Mouse (Mus musculus) neural tube, embryonic 11.5 days (tissue): ENCODE data around the gene Nkd1. TPM values are rescaled to one million over a fixed set of nuclear protein-coding genes. Genes with fewer than 3 reads are reported as not detected.

Experiments
- ATAC-seq: fragments of 200-750 bp; cut with Nextera tagmentation; 2 replicates; pipeline ENCODE4 v1.8.0; 2017; ENCODE audit warnings: moderate number of reproducible peaks, mild to moderate bottlenecking, moderate TSS enrichment, moderate library complexity; ENCODE audit not compliant: insufficient read depth, low FRiP score, low TSS enrichment
- DNase-seq: peaks from one replicate; pipeline ENCODE4 v3.0.0-alpha.2; 2015; ENCODE audit warnings: low spot score
- H3K27ac ChIP-seq: fragments of 300-500 bp; sonication (generic); 2 replicates; pipeline ENCODE4 v1.5.1; 2014; ENCODE audit warnings: low read depth, mild to moderate bottlenecking, low read length
- H3K27me3 ChIP-seq: fragments of 300-500 bp; sonication (generic); 2 replicates; pipeline ENCODE4 v1.6.1; 2014; ENCODE audit warnings: mild to moderate bottlenecking, low read length, mixed read lengths; ENCODE audit not compliant: control insufficient read depth, insufficient read depth
- H3K36me3 ChIP-seq: fragments of 300-500 bp; sonication (generic); 2 replicates; pipeline ENCODE4 v1.6.1; 2014; ENCODE audit warnings: mild to moderate bottlenecking, low read length, moderate library complexity, mixed read lengths; ENCODE audit not compliant: control insufficient read depth, insufficient read depth
- H3K4me1 ChIP-seq: fragments of 300-500 bp; sonication (generic); 2 replicates; pipeline ENCODE4 v1.6.1; 2014; ENCODE audit warnings: low read length, mixed read lengths; ENCODE audit not compliant: control insufficient read depth, insufficient read depth
- H3K4me2 ChIP-seq: fragments of 300-500 bp; sonication (generic); 2 replicates; pipeline ENCODE4 v1.6.1; 2014; ENCODE audit warnings: low read depth, mild to moderate bottlenecking, moderate library complexity
- H3K4me3 ChIP-seq: fragments of 300-500 bp; sonication (generic); 2 replicates; pipeline ENCODE4 v1.5.1; 2014; ENCODE audit warnings: low read depth, low read length
- H3K9ac ChIP-seq: fragments of 300-500 bp; sonication (generic); 2 replicates; pipeline ENCODE4 v1.6.1; 2014; ENCODE audit warnings: mild to moderate bottlenecking, low read length
- H3K9me3 ChIP-seq: fragments of 300-500 bp; sonication (generic); 2 replicates; pipeline ENCODE4 v1.6.1; 2016; ENCODE audit warnings: low read length; ENCODE audit not compliant: control insufficient read depth
- WGBS: fragments of 180-500 bp; shearing (Covaris S2); extraction: QIAGEN DNeasy Blood & Tissue Kit; methylation state at CpG from one replicate; pipeline ENCODE4 v1.1.7; 2014; 5-methylcytosine and 5-hydroxymethylcytosine counted together
- polyA plus RNA-seq: library from polyadenylated mRNA; unstranded; fragments of >200 nt; fragmentation: Nextera tagmentation; extraction: Ambion mirVana; gene quantifications from 2 replicates; pipeline ENCODE4 v1.2.1, GENCODE M21; 2014

Nkd1 gene
- polyA plus RNA-seq, 1 experiment from 2014 or later: 64.7 TPM

DNA sequence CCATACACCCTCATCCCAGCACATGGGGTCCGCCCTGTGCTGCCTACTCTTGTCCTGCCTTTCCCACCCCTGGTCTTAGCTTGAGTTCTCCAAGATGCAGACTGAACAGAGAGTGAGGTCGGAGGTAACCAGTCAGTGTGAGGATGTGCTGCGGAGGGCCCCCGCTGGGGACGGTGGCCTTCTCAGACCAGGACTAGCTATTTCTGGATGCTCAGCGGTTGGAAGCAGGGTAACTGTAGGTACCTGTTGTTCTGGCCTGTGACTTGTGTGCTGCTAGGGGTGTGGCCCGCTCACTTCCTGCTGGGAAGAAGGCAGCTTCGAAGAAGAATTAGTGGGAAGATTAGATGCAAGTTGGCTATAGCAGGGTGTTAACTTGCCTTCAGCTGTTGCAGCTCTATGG lies 87.9 kb downstream of the Nkd1 start:
- Histone ChIP-seq H3K4me3 (no peak overlapping the region), H3K9me3 (no peaks in the 10 kb centered on the region), H3K27me3 (no peaks in the 10 kb centered on the region), H3K36me3 (no peaks in the 10 kb centered on the region), H3K4me1 (peaks cover 14% of the 10 kb centered on the region; the same call in 1 of the 2 replicates), H3K9ac (no peak overlapping the region), H3K4me2 (no peak overlapping the region), H3K27ac (no peak overlapping the region)
- WGBS: 77% methylated on average over 8 of the region's 8 CpGs
- DNase-seq (no peak), ATAC-seq (no peak)

DNA sequence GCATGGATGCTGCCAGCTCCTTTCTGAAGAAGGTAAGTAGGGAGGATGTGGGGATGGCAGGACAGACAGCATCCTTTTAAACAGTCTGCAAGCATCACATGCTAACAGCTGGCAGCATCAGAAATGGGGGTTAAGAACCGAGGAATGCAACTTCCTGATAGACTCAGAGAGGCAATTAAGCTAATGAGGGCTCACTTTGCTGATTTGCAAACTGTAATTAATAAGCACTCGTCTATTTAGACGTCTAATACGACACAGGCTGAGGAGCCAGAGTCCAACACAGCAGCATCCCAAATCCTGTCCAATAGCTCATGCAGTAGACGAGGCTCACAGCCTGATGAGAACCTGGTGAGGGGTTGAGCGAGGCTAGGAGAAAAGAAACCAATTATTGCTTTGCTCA lies 89.1 kb downstream of the Nkd1 start:
- ATAC-seq (no peak), DNase-seq (no peak)
- no peak overlapping the region for H3K4me2 ChIP-seq
- H3K4me1 ChIP-seq: peaks cover 5% of the 10 kb centered on the region; the same call in 1 of the 2 replicates
- H3K9ac ChIP-seq: no peak overlapping the region
- no peak overlapping the region for H3K27ac ChIP-seq
- no peaks in the 10 kb centered on the region for H3K36me3 ChIP-seq
- H3K9me3 ChIP-seq: no peaks in the 10 kb centered on the region
- no peaks in the 10 kb centered on the region for H3K27me3 ChIP-seq
- 82% methylated on average over 6 of the region's 6 CpGs for WGBS
- H3K4me3 ChIP-seq: no peak overlapping the region

DNA sequence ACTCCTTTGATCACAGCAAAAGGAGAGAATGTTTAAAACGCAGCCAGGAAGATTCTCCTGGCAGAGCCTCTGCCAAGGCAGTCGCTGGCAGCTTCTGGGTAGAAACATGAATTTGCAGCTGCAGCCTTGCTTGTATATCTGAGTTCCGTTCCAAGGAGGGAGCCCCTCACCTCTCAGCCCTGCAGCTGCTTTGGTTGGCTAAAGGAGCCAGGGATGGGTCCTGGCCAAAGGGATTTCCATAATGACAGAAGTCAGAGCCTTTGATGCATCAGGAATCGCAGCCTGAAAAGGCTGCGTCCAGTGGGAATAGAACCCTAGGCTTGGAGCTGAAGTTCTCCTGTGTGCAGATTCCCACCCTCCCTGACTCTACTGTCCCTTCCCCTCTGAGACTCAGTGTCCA lies 93.8 kb downstream of the Nkd1 start:
- 70% methylated on average over 5 of the region's 5 CpGs for WGBS

DNA sequence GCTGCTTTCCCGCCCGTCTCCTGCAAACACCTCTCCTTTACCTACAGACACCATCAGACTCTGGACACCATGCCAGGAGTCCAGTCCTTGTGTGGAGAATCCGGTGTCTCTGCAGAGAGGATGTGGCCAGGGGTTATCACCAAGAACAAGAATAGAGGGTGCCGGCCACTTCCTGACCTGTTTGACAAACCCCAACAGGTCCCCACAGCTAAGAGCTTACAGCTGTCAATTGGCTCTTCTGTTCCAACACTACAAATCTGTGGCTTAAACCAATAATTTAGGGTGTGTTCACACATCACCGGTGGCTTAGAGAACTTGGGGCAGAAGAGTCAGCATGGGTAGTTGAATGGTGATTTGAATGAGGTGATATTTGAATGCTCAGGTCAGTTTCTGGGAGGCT lies 97.5 kb downstream of the Nkd1 start:
- Histone ChIP-seq H3K9ac (no peak overlapping the region), H3K36me3 (no peaks in the 10 kb centered on the region), H3K27me3 (no peaks in the 10 kb centered on the region), H3K4me2 (no peak overlapping the region), H3K9me3 (no peaks in the 10 kb centered on the region), H3K27ac (no peak overlapping the region), H3K4me1 (no peaks in the 10 kb centered on the region), H3K4me3 (no peak overlapping the region)
- 61% methylated on average over 5 of the region's 5 CpGs for WGBS
- DNase-seq (no peak), ATAC-seq (no peak)

More for the DNA sequence above, 93.8 kb downstream of the Nkd1 start:
- ATAC-seq (no peak), DNase-seq (no peak)
- H3K9ac ChIP-seq: no peak overlapping the region
- no peaks in the 10 kb centered on the region for H3K27me3 ChIP-seq
- no peaks in the 10 kb centered on the region for H3K36me3 ChIP-seq
- no peaks in the 10 kb centered on the region for H3K4me1 ChIP-seq
- no peak overlapping the region for H3K4me3 ChIP-seq
- no peak overlapping the region for H3K27ac ChIP-seq
- no peaks in the 10 kb centered on the region for H3K9me3 ChIP-seq
- no peak overlapping the region for H3K4me2 ChIP-seq

DNA sequence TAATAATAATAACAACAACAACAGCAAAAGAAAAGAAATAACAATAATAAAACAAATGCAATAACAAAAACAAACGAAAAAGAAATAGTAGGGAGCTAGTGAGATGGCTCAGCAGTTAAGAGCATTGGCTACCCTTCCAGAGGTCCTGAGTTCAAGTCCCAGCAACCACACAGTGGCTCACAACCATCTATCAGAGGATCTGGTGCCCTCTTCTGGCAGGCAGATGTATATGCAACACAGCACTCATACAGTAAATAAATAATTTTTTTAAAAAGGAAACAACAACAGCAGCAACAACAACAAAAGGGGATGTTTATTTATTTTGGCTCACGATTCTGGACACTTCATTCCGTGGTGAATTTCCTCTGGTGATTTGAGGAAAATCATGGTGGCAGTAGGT lies 98.4 kb downstream of the Nkd1 start:
- H3K4me3 ChIP-seq: no peak overlapping the region
- no peaks in the 10 kb centered on the region for H3K9me3 ChIP-seq
- ATAC-seq: no peak
- H3K27ac ChIP-seq: no peak overlapping the region
- H3K27me3 ChIP-seq: no peaks in the 10 kb centered on the region
- H3K9ac ChIP-seq: no peak overlapping the region
- no peaks in the 10 kb centered on the region for H3K36me3 ChIP-seq
- no peaks in the 10 kb centered on the region for H3K4me1 ChIP-seq
- no peak overlapping the region for H3K4me2 ChIP-seq
- WGBS: 73% methylated on average over 3 of the region's 3 CpGs
- DNase-seq: no peak

DNA sequence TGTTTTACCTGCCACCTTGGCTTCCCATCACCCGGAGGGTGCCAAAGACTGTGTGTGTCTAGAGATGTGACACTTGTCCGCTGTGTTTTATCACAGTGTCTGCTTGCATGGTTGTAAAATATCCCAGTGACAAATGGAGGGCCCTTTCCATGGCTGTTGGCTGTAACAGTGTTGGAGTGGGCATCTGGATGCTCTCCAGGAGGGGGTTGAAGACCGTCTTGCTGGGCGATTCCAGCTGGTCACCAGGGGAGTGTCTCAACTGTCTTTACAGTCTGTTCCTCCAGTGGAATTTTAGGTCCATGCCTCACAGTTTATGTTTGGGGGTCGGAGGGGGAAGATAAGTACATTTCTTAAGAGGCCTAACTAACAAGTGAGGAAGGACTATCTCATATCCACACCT lies 99.8 kb downstream of the Nkd1 start:
- peaks cover 1% of the 10 kb centered on the region; the same call in 1 of the 2 replicates for H3K27me3 ChIP-seq
- H3K4me2 ChIP-seq: no peak overlapping the region
- 62% methylated on average over 5 of the region's 5 CpGs for whole genome bisulfite sequencing
- H3K4me3 ChIP-seq: no peak overlapping the region
- H3K9me3 ChIP-seq: no peaks in the 10 kb centered on the region
- no peaks in the 10 kb centered on the region for H3K4me1 ChIP-seq
- no peak overlapping the region for H3K27ac ChIP-seq
- no peak overlapping the region for H3K9ac ChIP-seq
- H3K36me3 ChIP-seq: no peaks in the 10 kb centered on the region
- DNase-seq (no peak), ATAC-seq (no peak)

DNA sequence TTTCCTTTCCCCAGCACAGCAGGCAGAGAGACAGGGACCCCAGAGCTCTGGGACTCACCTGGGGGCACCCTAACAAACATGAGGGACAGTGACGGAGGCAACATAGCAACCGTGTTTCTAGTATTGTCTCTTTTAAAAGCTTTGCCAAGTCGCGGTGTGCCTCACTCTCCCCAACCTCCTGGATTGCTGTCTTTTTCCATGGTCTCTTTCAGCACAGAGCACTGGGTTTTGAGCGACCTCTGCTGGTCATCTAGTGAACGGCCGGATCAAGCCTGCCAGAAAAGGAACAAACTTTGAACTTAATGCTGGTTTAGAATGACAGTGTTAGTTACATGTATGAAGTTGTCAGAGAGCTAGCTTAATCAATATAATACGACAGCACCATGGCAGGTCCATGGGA lies 100.3 kb downstream of the Nkd1 start:
- H3K27me3 ChIP-seq: peaks cover 5% of the 10 kb centered on the region; the same call in 1 of the 2 replicates
- no peak overlapping the region for H3K4me3 ChIP-seq
- H3K4me2 ChIP-seq: no peak overlapping the region
- no peaks in the 10 kb centered on the region for H3K9me3 ChIP-seq
- H3K4me1 ChIP-seq: no peaks in the 10 kb centered on the region
- no peaks in the 10 kb centered on the region for H3K36me3 ChIP-seq
- DNase-seq: peak; percentile 84
- ATAC-seq: no peak
- H3K27ac ChIP-seq: no peak overlapping the region
- no peak overlapping the region for H3K9ac ChIP-seq
- 2% methylated on average over 8 of the region's 8 CpGs for WGBS

DNA sequence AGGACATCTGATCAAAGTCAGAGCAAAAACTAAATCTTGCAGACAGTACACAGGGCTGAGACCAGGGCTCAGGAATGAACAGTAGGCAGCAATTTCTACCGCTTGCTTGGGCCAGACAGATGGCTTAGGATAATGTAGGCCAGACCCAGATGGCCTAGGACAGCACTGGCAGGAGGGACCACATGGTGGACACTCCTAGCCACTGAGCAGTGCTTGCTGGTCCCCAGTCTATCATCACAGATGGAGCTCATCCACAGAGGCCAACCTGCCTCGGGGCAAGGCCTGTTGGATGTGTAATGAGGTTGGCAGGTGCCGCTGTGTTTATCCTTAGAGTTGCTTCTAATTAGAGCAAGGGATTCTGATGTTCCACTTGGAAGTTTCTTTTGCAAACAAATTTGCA lies 102.2 kb downstream of the Nkd1 start:
- no peak overlapping the region for H3K4me3 ChIP-seq
- H3K9me3 ChIP-seq: no peaks in the 10 kb centered on the region
- H3K27me3 ChIP-seq: peaks cover 6% of the 10 kb centered on the region; the same call in 1 of the 2 replicates
- H3K27ac ChIP-seq: no peak overlapping the region
- DNase-seq (no peak), ATAC-seq (no peak)
- no peak overlapping the region for H3K9ac ChIP-seq
- WGBS: 61% methylated on average over 3 of the region's 3 CpGs
- no peaks in the 10 kb centered on the region for H3K36me3 ChIP-seq
- H3K4me2 ChIP-seq: no peak overlapping the region
- peaks cover 5% of the 10 kb centered on the region; the same call in 1 of the 2 replicates for H3K4me1 ChIP-seq

DNA sequence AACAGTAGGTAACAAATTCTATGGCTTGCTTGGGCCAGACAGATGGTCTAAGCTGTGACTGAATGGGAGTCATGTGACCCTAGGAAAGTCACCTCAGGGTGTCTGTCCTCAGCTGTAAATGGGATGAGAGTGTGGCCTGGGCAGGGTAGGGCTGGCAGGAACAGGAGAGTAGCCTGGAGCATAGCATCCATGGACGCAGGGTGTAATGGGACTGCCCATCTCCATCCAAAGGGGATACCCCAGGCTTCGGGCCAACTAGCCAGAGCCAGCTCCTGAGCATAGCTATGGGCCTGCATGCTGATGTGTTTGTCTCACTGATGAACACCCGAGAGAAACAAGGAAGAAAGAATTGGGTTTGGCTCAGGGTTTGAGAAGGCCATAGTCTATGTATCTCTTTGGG lies 103.1 kb downstream of the Nkd1 start:
- no peaks in the 10 kb centered on the region for H3K36me3 ChIP-seq
- no peak overlapping the region for H3K27ac ChIP-seq
- no peak overlapping the region for H3K4me2 ChIP-seq
- peaks cover 5% of the 10 kb centered on the region; the same call in 1 of the 2 replicates for H3K4me1 ChIP-seq
- no peak overlapping the region for H3K4me3 ChIP-seq
- DNase-seq (no peak), ATAC-seq (no peak)
- H3K9me3 ChIP-seq: no peaks in the 10 kb centered on the region
- 91% methylated on average over 3 of the region's 3 CpGs for WGBS
- H3K9ac ChIP-seq: no peak overlapping the region
- peaks cover 6% of the 10 kb centered on the region; the same call in 1 of the 2 replicates for H3K27me3 ChIP-seq
